Mouse (Mus musculus): Measurements from ENCODE around the gene Ercc5.

- no peak for TF ChIP-seq CTCF (conservative IDR thresholded peaks at IDR 0.05; ENCODE audit: insufficient read depth, insufficient read length, low read depth, low read length)
- TF ChIP-seq POLR2A (IDR thresholded peaks at IDR 0.05; ENCODE audit: low read depth, low read length), result peak; percentile 65
Observed at GRCm38 (mm10) chr1:44118239-44119054, 29.1 kb upstream of the Ercc5 start, which contains the start of the genes Kdelc1 and Bivm.
